Mouse (Mus musculus) ES-Bruce4 (cell line): ENCODE measurements around the gene Gm9922. TPM values are rescaled to one million over a fixed set of nuclear protein-coding genes. Genes with fewer than 3 reads are reported as not detected.

ENCODE experiments used
- H3K27ac ChIP-seq: 2 replicates; pipeline ENCODE4 v1.5.1; 2012; ENCODE audit warnings: low read length, inconsistent platforms; ENCODE audit not compliant: insufficient read depth
- H3K27me3 ChIP-seq: 2 replicates; pipeline ENCODE4 v1.6.1; 2012; ENCODE audit warnings: mild to moderate bottlenecking, low read length, inconsistent platforms; ENCODE audit not compliant: control insufficient read depth, poor library complexity, insufficient read depth, severe bottlenecking
- H3K36me3 ChIP-seq: 2 replicates; pipeline ENCODE4 v1.6.1; 2012; ENCODE audit warnings: inconsistent platforms, mild to moderate bottlenecking, low read length, moderate library complexity; ENCODE audit not compliant: control insufficient read depth, poor library complexity, insufficient read depth, severe bottlenecking
- H3K4me1 ChIP-seq: one replicate; pipeline ENCODE4 v1.8.1; 2011; ENCODE audit warnings: low read length; ENCODE audit not compliant: control insufficient read depth, insufficient read depth
- H3K4me3 ChIP-seq: 2 replicates; pipeline ENCODE4 v1.5.1; 2011; ENCODE audit warnings: low read depth, mild to moderate bottlenecking, low read length
- H3K9ac ChIP-seq: 2 replicates; pipeline ENCODE4 v1.6.1; 2012; ENCODE audit warnings: low read depth, mild to moderate bottlenecking, inconsistent platforms; ENCODE audit not compliant: poor library complexity, severe bottlenecking
- H3K9me3 ChIP-seq: replicated peaks from 2 replicates; pipeline ENCODE4 v1.6.1; 2012; ENCODE audit warnings: mild to moderate bottlenecking, low read length, inconsistent platforms; ENCODE audit not compliant: control insufficient read depth, poor library complexity, insufficient read depth, severe bottlenecking
- CTCF ChIP-seq: IDR thresholded peaks from one replicate; pipeline ENCODE4 v1.8.1; 2011; ENCODE audit warnings: low read depth, low read length
- EP300 ChIP-seq: IDR thresholded peaks from 2 replicates; pipeline ENCODE4 v1.6.1; 2011; ENCODE audit warnings: low read depth, low read length; ENCODE audit not compliant: insufficient read depth
- POLR2A ChIP-seq: IDR thresholded peaks from one replicate; pipeline ENCODE4 v1.8.1; 2011; ENCODE audit warnings: low read length; ENCODE audit not compliant: insufficient read depth
- polyA plus RNA-seq: library from polyadenylated mRNA; stranded (reverse); fragments of >200 nt; gene quantifications from 2 replicates; pipeline ENCODE4 v1.2.4, GENCODE M21; 2011; ENCODE audit warnings: low read depth; ENCODE audit not compliant: missing spikeins, insufficient read depth, insufficient read length

The Gm9922 gene
- polyA plus RNA-seq, 1 experiment, result not detected

- Histone ChIP-seq H3K4me3 (no peak overlapping the region), H3K27ac (no peak overlapping the region), H3K9ac (no peak overlapping the region), H3K27me3 (no peaks in the 10 kb centered on the region), H3K36me3 (no peaks in the 10 kb centered on the region), H3K4me1 (peaks cover under 1% of the 10 kb centered on the region), H3K9me3 (no peaks in the 10 kb centered on the region)
- no peak for TF ChIP-seq EP300
- TF ChIP-seq POLR2A, result no peak
- no peak for TF ChIP-seq CTCF
These were observed 41.7 kb upstream of the Gm9922 start for GRCm38 (mm10) chr14:101771336-101771735.

GRCm38 (mm10) chr14:101763762-101764295, 34.2 kb upstream of the Gm9922 start:
- Histone ChIP-seq H3K27me3 (no peaks in the 10 kb centered on the region), H3K4me3 (no peak overlapping the region)
- no peak for TF ChIP-seq CTCF

GRCm38 (mm10) chr14:101762267-101762666, 32.7 kb upstream of the Gm9922 start:
- Histone ChIP-seq H3K4me1 (no peaks in the 10 kb centered on the region), H3K9ac (no peak overlapping the region), H3K36me3 (no peaks in the 10 kb centered on the region), H3K27ac (no peak overlapping the region), H3K4me3 (no peak overlapping the region), H3K9me3 (no peaks in the 10 kb centered on the region), H3K27me3 (no peaks in the 10 kb centered on the region)
- TF ChIP-seq EP300 (no peak), POLR2A (no peak), CTCF (no peak)

More at GRCm38 (mm10) chr14:101763762-101764295, 34.2 kb upstream of the Gm9922 start:
- Histone ChIP-seq H3K9ac (no peak overlapping the region), H3K27ac (no peak overlapping the region), H3K36me3 (no peaks in the 10 kb centered on the region), H3K9me3 (no peaks in the 10 kb centered on the region), H3K4me1 (no peaks in the 10 kb centered on the region)

- no peaks in the 10 kb centered on the region for H3K27me3 ChIP-seq
These were observed 25.8 kb upstream of the Gm9922 start for GRCm38 (mm10) chr14:101755425-101755824.

GRCm38 (mm10) chr14:101750910-101751309, 21.3 kb upstream of the Gm9922 start:
- Histone ChIP-seq H3K36me3 (no peaks in the 10 kb centered on the region), H3K9me3 (no peaks in the 10 kb centered on the region), H3K27ac (no peak overlapping the region), H3K4me1 (no peaks in the 10 kb centered on the region), H3K27me3 (no peaks in the 10 kb centered on the region), H3K9ac (no peak overlapping the region), H3K4me3 (no peak overlapping the region)
- TF ChIP-seq POLR2A (no peak), CTCF (no peak), EP300 (no peak)

More at GRCm38 (mm10) chr14:101755425-101755824, 25.8 kb upstream of the Gm9922 start:
- no peak overlapping the region for H3K4me3 ChIP-seq
- TF ChIP-seq POLR2A, result no peak
- no peak for TF ChIP-seq EP300
- no peak for TF ChIP-seq CTCF
- no peaks in the 10 kb centered on the region for H3K4me1 ChIP-seq
- H3K9me3 ChIP-seq, result no peaks in the 10 kb centered on the region
- no peaks in the 10 kb centered on the region for H3K36me3 ChIP-seq
- no peak overlapping the region for H3K27ac ChIP-seq
- H3K9ac ChIP-seq, result no peak overlapping the region

- Histone ChIP-seq H3K27ac (no peak overlapping the region), H3K4me3 (no peak overlapping the region), H3K36me3 (no peaks in the 10 kb centered on the region), H3K9me3 (no peaks in the 10 kb centered on the region), H3K9ac (no peak overlapping the region), H3K27me3 (no peaks in the 10 kb centered on the region), H3K4me1 (no peaks in the 10 kb centered on the region)
- no peak for TF ChIP-seq EP300
- TF ChIP-seq CTCF, result no peak
- TF ChIP-seq POLR2A, result no peak
These were observed 18.8 kb upstream of the Gm9922 start for GRCm38 (mm10) chr14:101748436-101748835.
